Mouse (Mus musculus): ENCODE results near the gene Atrn.
"Not testable (repeated sequence)": the region's sequence is repeated elsewhere in the genome, so short reads cannot be mapped to it uniquely, and the experiment has no call there.

Gene Atrn

DNA sequence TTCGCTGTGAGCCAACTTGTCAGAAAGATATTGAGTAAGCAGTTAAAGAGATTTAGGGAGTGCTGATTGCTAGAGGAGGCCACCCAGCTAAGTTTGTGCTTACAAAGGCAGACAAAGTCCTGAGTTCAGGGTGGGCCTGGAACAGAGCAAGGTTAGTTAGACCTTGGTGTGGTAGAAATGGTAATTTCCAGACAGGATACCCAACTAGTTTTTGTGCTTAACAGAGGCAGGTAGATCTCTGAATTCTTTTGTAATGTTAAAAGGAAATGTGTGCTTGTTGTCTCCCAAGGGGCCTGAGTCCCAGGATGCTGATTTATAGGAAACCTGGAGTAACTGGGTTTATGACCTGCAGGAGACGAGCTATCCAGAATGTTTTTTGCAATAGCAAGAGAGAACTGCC lies 52.6 kb downstream of the Atrn start:
- no peak for DNase-seq (ENCODE audit: extremely low spot score)

GRCm38 (mm10) chr2:130961851-130962250 lies 55.6 kb downstream of the Atrn start:
- peak; percentile 23 for DNase-seq (ENCODE audit: extremely low spot score)

DNA sequence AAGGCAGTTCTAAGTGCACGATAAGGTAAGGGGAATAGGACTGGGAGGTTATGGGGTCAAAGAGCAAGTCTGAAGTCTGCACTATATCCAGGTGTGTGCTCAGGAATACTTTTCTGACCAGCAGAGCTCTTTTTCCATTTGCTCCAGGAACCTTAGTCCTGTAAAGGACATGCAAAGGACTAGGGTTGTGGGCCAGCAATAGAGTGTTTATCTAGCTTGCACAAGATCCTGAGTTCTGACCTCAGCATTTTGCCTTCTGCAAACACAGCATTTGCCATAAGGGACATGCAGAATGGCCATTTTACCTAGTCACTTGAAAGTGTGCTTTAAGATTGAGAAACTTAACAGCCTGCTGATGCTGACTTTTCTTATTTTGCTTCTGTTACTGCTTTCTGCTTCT lies 58.7 kb downstream of the Atrn start:
- no peak for DNase-seq (ENCODE audit: extremely low spot score)

- DNase-seq (ENCODE audit: extremely low spot score), result no peak
These were observed 64.7 kb downstream of the Atrn start for GRCm38 (mm10) chr2:130971030-130971429.

DNA sequence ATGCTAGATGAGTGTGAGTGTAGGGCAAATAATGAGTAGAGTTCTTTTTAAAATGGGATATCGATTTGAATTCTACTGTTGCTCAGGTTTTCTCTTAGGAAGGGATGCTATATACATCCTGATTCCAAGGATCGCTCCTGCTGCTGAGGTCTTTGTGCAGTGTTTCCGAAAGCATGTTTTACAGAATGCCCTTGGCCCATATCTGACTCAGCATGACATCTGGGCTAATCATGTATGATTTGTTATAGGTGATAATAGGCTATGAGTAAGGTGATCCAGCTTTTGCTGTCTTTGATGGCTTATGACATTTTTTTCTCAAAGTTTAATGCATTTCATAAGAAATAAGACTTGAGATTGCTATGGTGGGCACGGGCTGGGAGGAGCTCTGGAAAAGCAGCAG lies 66.1 kb downstream of the Atrn start:
- DNase-seq (ENCODE audit: extremely low spot score), result no peak

- DNase-seq (ENCODE audit: extremely low spot score), result no peak
These were observed 68.6 kb downstream of the Atrn start for GRCm38 (mm10) chr2:130974928-130975327.

DNA sequence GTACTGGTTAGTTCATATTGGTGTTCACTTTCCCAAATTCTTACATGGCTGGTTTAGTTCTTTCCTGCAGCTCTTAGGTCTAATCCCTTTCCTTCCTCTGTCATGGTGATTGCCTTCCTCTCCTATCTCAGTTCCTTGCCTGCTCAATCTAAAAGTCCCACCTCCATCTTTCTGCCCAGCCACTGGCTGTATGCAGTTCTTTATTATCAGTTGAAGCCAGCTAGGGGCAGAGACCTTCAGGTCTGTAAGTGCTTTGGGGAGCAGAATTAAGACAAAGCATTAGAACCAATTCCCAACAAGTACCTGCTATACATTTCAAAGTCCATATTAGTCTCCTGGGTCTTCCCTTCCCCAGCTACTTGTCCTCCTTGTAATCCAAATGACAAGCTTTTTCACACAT lies 71.3 kb downstream of the Atrn start:
- DNase-seq (ENCODE audit: extremely low spot score), result no peak

GRCm38 (mm10) chr2:130978058-130978847 lies 72.0 kb downstream of the Atrn start:
- DNase-seq (ENCODE audit: extremely low spot score), result no peak

GRCm38 (mm10) chr2:130979138-130979537 lies 72.8 kb downstream of the Atrn start:
- DNase-seq (ENCODE audit: extremely low spot score), result no peak

GRCm38 (mm10) chr2:130992818-130993217 lies 86.5 kb downstream of the Atrn start:
- no peak for DNase-seq (ENCODE audit: extremely low spot score)

GRCm38 (mm10) chr2:131009123-131009522 lies 102.8 kb downstream of the Atrn start:
- no peak for DNase-seq (ENCODE audit: extremely low spot score)

DNA sequence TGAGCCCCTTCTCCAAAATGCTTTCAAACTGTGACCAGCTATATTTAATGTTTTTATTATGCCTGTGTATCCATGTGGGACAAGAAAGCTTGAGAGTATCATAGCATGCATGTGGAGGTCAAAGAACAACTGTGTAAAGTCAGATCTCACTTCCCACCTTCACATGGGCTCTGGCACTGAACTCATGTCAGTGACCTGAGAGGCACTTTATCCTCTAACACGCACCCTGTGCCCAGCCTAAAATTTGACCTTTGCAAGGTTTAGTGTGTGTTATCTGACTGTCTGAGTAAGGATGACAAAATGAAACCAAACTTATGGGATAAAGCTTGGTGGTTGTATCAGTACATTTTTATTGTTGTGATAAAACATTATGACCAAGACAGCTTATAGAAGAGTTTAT lies 104.3 kb downstream of the Atrn start:
- DNase-seq (ENCODE audit: extremely low spot score), result no peak

DNA sequence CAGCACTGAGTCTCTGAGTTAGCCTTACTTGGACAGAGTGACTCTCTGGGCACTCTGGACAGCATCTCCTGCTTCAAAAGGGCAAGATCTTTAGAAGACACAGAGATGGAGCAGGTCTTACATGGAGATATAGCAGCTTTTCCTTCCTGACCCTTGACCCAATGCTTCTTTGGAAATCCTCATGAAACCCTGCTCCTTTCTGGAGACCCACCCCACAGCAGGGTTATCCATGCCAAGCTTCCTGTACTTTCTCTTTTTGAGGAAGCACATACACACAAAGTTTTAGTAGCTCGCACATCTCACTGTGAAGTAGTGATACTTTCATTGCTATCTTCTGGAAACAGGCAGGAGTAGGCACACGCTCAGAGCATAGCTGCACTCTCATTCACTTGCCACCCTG lies 118.9 kb downstream of the Atrn start:
- no peak for DNase-seq (ENCODE audit: extremely low spot score)

GRCm38 (mm10) chr2:131026941-131027340 lies 120.6 kb downstream of the Atrn start:
- DNase-seq (ENCODE audit: extremely low spot score), result no peak

DNA sequence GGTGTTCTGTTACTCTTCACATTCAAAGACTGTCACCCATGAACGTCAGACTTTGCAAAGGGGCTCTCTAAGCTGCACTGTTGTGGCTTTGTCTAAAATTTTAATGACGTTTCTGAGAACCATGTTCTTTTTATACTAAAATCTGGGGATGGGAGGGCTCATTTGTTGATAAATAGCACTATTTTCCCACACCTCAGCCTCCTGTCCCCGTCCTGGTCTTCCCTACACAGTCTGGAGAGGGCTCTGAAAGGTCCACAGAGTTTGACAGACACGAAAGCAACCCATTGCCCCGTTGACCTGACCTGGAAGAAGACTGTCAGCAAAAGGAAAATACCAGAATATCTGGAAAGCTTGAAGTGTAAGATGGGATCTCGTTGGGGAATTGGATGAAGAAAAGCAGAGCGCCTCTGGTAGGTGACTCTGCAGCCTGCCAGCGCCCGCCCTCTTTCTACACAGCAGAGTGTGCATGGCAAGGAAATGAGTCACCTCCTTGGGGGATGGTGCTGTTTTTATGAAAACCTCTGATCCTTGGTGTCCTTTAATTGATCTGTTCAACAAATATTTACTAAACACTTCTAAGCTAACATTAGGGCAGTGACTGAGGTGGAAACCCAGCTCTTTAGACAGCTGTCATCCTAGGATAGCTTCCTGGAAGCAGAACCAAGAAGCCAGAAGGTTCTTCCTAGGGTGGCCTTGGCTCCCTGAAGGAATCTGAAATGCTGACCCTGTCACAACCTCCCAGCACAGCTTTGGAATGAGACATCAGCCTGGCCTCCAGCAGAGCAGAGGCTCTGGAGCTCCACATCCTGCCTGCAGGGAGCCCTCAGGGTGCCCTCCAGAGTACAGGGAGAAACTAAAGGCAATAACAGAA lies 123.0 kb downstream of the Atrn start:
- no peak for DNase-seq (ENCODE audit: extremely low spot score)

- no peak for DNase-seq (ENCODE audit: extremely low spot score)
These were observed 124.3 kb downstream of the Atrn start for GRCm38 (mm10) chr2:131030561-131030960.

DNA sequence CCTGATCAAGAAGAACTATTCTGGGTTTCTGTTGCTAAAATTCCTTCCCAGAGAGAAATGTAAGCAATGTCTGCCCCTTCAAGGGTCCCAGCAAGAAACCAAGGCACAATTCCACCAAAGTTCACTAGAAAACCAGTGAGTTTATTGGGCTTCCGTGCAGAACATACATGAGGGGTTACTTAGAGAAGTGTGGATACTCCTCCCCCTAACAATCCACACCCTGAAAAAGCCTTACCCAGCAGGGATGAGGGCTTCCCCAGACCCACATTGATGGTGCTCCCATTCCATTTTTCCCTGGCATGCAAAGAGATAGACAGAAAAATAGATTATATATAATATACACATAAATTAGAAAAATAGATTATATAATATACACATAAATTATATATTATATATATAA lies 124.7 kb downstream of the Atrn start:
- DNase-seq (ENCODE audit: extremely low spot score), result no peak

- DNase-seq (ENCODE audit: extremely low spot score), result not testable (repeated sequence)
These were observed 125.1 kb downstream of the Atrn start for GRCm38 (mm10) chr2:131031406-131031805.

- no peak for DNase-seq (ENCODE audit: extremely low spot score)
These were observed 130.0 kb downstream of the Atrn start for GRCm38 (mm10) chr2:131036343-131036742.

DNA sequence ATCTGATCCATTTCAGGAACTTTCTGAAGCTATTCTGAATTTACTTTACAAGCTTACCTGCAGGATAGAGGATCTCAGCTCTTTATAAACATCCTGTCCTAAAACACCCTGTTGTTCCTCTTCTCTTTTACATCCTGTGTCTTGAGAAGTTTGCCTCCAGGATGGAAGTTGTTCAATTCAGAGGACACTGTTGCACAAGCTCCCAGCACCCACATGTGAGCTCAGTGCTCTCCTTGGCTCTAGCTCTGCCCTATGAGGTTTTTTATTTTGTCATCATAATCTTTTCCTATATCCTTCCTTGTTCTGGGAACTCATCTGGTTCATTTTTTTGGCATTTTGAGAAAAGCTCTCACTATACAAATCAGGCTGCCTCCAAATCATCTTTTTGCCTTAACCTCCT lies 130.5 kb downstream of the Atrn start:
- DNase-seq (ENCODE audit: extremely low spot score), result no peak

GRCm38 (mm10) chr2:131037226-131037990 lies 131.1 kb downstream of the Atrn start:
- DNase-seq (ENCODE audit: extremely low spot score), result no peak

GRCm38 (mm10) chr2:131038197-131038596 lies 131.9 kb downstream of the Atrn start:
- no peak for DNase-seq (ENCODE audit: extremely low spot score)

Data from embryo, embryonic 9.5 days (tissue).